Mouse (Mus musculus) midbrain, postnatal 0 days (tissue): ENCODE results near the gene Glp1r. TPM values are rescaled to one million over a fixed set of nuclear protein-coding genes. Genes with fewer than 3 reads are reported as not detected.
A peak's percentile ranks its signal among the peaks of the same experiment; 100 is the strongest.

Experiments used
- ATAC-seq: fragments of 200-750 bp; cut with Nextera tagmentation; 2 replicates; pipeline ENCODE4 v1.8.0; 2017; ENCODE audit warnings: moderate number of reproducible peaks, mild to moderate bottlenecking, moderate TSS enrichment, moderate library complexity; ENCODE audit not compliant: low FRiP score
- DNase-seq: peaks from one replicate; pipeline ENCODE4 v3.0.0-alpha.2; 2015; ENCODE audit warnings: low spot score
- H3K27ac ChIP-seq: fragments of 300-500 bp; sonication (generic); 2 replicates; pipeline ENCODE4 v1.5.1; 2014; ENCODE audit warnings: low read depth, mild to moderate bottlenecking, low read length, mixed read lengths
- H3K27me3 ChIP-seq: fragments of 300-500 bp; sonication (generic); 2 replicates; pipeline ENCODE4 v1.6.1; 2014; ENCODE audit warnings: low read length, control low read depth, mixed read lengths; ENCODE audit not compliant: insufficient read depth
- H3K36me3 ChIP-seq: fragments of 300-500 bp; sonication (generic); 2 replicates; pipeline ENCODE4 v1.6.1; 2014; ENCODE audit warnings: low read length, control low read depth, mixed read lengths; ENCODE audit not compliant: insufficient read depth
- H3K4me1 ChIP-seq: fragments of 300-500 bp; sonication (generic); 2 replicates; pipeline ENCODE4 v1.6.1; 2014; ENCODE audit warnings: mild to moderate bottlenecking, control low read depth, antibody characterized with exemption, low read length, mixed read lengths; ENCODE audit not compliant: insufficient read depth
- H3K4me2 ChIP-seq: fragments of 300-500 bp; sonication (generic); 2 replicates; pipeline ENCODE4 v1.6.1; 2014; ENCODE audit warnings: low read depth, mild to moderate bottlenecking, low read length, mixed read lengths; ENCODE audit not compliant: poor library complexity, severe bottlenecking
- H3K4me3 ChIP-seq: fragments of 300-500 bp; sonication (generic); 2 replicates; pipeline ENCODE4 v1.5.1; 2014; ENCODE audit warnings: low read depth, mild to moderate bottlenecking, low read length, moderate library complexity
- H3K9ac ChIP-seq: fragments of 300-500 bp; sonication (generic); replicated peaks from 2 replicates; pipeline ENCODE4 v1.6.1; 2014; ENCODE audit warnings: mild to moderate bottlenecking, low read length, moderate library complexity, mixed read lengths; ENCODE audit not compliant: poor library complexity, severe bottlenecking
- H3K9me3 ChIP-seq: fragments of 300-500 bp; sonication (generic); 2 replicates; pipeline ENCODE4 v1.6.1; 2016; ENCODE audit warnings: low read length, control low read depth
- CTCF ChIP-seq: IDR thresholded peaks from 2 replicates; pipeline ENCODE4 v1.5.1; 2016; ENCODE audit warnings: antibody characterized with exemption, mild to moderate bottlenecking
- WGBS: fragments of 180-500 bp; shearing (Covaris S2); extraction: QIAGEN DNeasy Blood & Tissue Kit; methylation state at CpG from one replicate; pipeline ENCODE4 v1.1.7; 2014; 5-methylcytosine and 5-hydroxymethylcytosine counted together
- microRNA-seq: library from miRNA; unstranded; fragments of <30 nt; microRNA quantifications from one replicate; pipeline ENCODE4, GENCODE M21; 2016; ENCODE audit warnings: borderline number of aligned reads
- polyA plus RNA-seq: library from polyadenylated mRNA; unstranded; fragments of >200 nt; fragmentation: Nextera tagmentation; extraction: Ambion mirVana; gene quantifications from 2 replicates; pipeline ENCODE4 v1.2.1, GENCODE M21; 2015
- total RNA-seq: library from RNA; depleted of rRNA; stranded (reverse); fragments of >200 nt; gene quantifications from 2 replicates; pipeline ENCODE4 v1.2.3, GENCODE M21; 2014; rRNA removed

The Glp1r gene
- total and polyA plus RNA-seq, 2 experiments from 2014 or later: 1.5 to 3.4 TPM

- no peak overlapping the region for H3K9ac ChIP-seq
- H3K27me3 ChIP-seq: no peaks in the 10 kb centered on the region
- DNase-seq (no peak), ATAC-seq (no peak)
- no peaks in the 10 kb centered on the region for H3K4me1 ChIP-seq
- no peak for TF ChIP-seq CTCF
- H3K9me3 ChIP-seq: no peaks in the 10 kb centered on the region
- H3K27ac ChIP-seq: no peak overlapping the region
- 89% methylated on average over 7 of the region's 7 CpGs for WGBS
- H3K4me2 ChIP-seq: no peak overlapping the region
- H3K4me3 ChIP-seq: no peak overlapping the region
- H3K36me3 ChIP-seq: no peaks in the 10 kb centered on the region
Observed at GRCm38 (mm10) chr17:30971877-30972276, 70.3 kb downstream of the Glp1r start.

GRCm38 (mm10) chr17:30973332-30973731 lies 71.7 kb downstream of the Glp1r start:
- WGBS: 78% methylated on average over 6 of the region's 6 CpGs
- no peaks in the 10 kb centered on the region for H3K4me1 ChIP-seq
- ATAC-seq: no peak
- peak; percentile 39 for DNase-seq
- no peak overlapping the region for H3K4me2 ChIP-seq
- H3K36me3 ChIP-seq: no peaks in the 10 kb centered on the region
- no peak overlapping the region for H3K9ac ChIP-seq
- H3K27ac ChIP-seq: no peak overlapping the region
- TF ChIP-seq CTCF: no peak
- no peaks in the 10 kb centered on the region for H3K9me3 ChIP-seq
- no peak overlapping the region for H3K4me3 ChIP-seq
- no peaks in the 10 kb centered on the region for H3K27me3 ChIP-seq

GRCm38 (mm10) chr17:30977290-30977689 lies 75.7 kb downstream of the Glp1r start:
- Histone ChIP-seq H3K27ac (no peak overlapping the region), H3K4me3 (no peak overlapping the region), H3K9ac (no peak overlapping the region), H3K4me2 (no peak overlapping the region), H3K36me3 (no peaks in the 10 kb centered on the region), H3K9me3 (no peaks in the 10 kb centered on the region), H3K4me1 (no peaks in the 10 kb centered on the region), H3K27me3 (no peaks in the 10 kb centered on the region)
- WGBS: 64% methylated on average over 2 of the region's 2 CpGs
- no peak for TF ChIP-seq CTCF
- no peak for DNase-seq
- ATAC-seq: no peak

GRCm38 (mm10) chr17:30978556-30978955 lies 76.9 kb downstream of the Glp1r start:
- H3K4me1 ChIP-seq: no peaks in the 10 kb centered on the region
- ATAC-seq (no peak), DNase-seq (no peak)
- TF ChIP-seq CTCF: no peak
- no peak overlapping the region for H3K4me3 ChIP-seq
- H3K4me2 ChIP-seq: no peak overlapping the region
- H3K9ac ChIP-seq: no peak overlapping the region
- H3K27ac ChIP-seq: no peak overlapping the region
- WGBS: 83% methylated on average over 10 of the region's 10 CpGs
- H3K9me3 ChIP-seq: no peaks in the 10 kb centered on the region
- no peaks in the 10 kb centered on the region for H3K27me3 ChIP-seq
- no peaks in the 10 kb centered on the region for H3K36me3 ChIP-seq

- no peak overlapping the region for H3K4me2 ChIP-seq
- no peaks in the 10 kb centered on the region for H3K27me3 ChIP-seq
- H3K27ac ChIP-seq: no peak overlapping the region
- DNase-seq (no peak), ATAC-seq (no peak)
- no peak for TF ChIP-seq CTCF
- no peak overlapping the region for H3K4me3 ChIP-seq
- 91% methylated on average over 4 of the region's 4 CpGs for WGBS
- H3K9me3 ChIP-seq: no peaks in the 10 kb centered on the region
- no peak overlapping the region for H3K9ac ChIP-seq
- H3K4me1 ChIP-seq: no peaks in the 10 kb centered on the region
- no peaks in the 10 kb centered on the region for H3K36me3 ChIP-seq
Observed at GRCm38 (mm10) chr17:30983521-30983920, 81.9 kb downstream of the Glp1r start.

GRCm38 (mm10) chr17:30990254-30990653 lies 88.6 kb downstream of the Glp1r start:
- H3K36me3 ChIP-seq: no peaks in the 10 kb centered on the region
- no peak overlapping the region for H3K4me2 ChIP-seq
- DNase-seq: peak; percentile 61
- H3K27ac ChIP-seq: no peak overlapping the region
- H3K9me3 ChIP-seq: no peaks in the 10 kb centered on the region
- no peaks in the 10 kb centered on the region for H3K27me3 ChIP-seq
- no peak overlapping the region for H3K4me3 ChIP-seq
- no peaks in the 10 kb centered on the region for H3K4me1 ChIP-seq
- no peak for ATAC-seq
- TF ChIP-seq CTCF: peak; percentile 76
- WGBS: 77% methylated on average over 10 of the region's 10 CpGs
- no peak overlapping the region for H3K9ac ChIP-seq

Small RNAs within 50 kb of the gene (microRNA-seq; reads per million reads assigned to microRNA genes)
- gene Gm24026: not detected

Other genes with a start within 250 kb of the Glp1r start
- 0.16 and 1.2 TPM in 2 replicates for gene Umodl1, start 52.8 kb downstream of the Glp1r start, total RNA-seq
- gene Umodl1, start 52.8 kb downstream of the Glp1r start, polyA plus RNA-seq: 0.12 and 0.15 TPM in 2 replicates
- 29.2 and 38.7 TPM in 2 replicates for gene Abcg1, start 155.9 kb downstream of the Glp1r start, total RNA-seq
- gene Abcg1, start 155.9 kb downstream of the Glp1r start, polyA plus RNA-seq: 19.6 and 20.7 TPM in 2 replicates
- gene Tff3, start 227.8 kb downstream of the Glp1r start, total RNA-seq: not detected in 2 replicates
- gene Tff3, start 227.8 kb downstream of the Glp1r start, polyA plus RNA-seq: 0.52 and 0.83 TPM in 2 replicates
- not detected in 2 replicates for gene Tff2, start 242.5 kb downstream of the Glp1r start, total RNA-seq
- gene Tff2, start 242.5 kb downstream of the Glp1r start, polyA plus RNA-seq: not detected in 2 replicates